Mouse (Mus musculus) gastrocnemius, postnatal 25 days (tissue): Measurements from ENCODE around the gene Majin. TPM values are rescaled to one million over a fixed set of nuclear protein-coding genes. Genes with fewer than 3 reads are reported as not detected.

Experiments used
- DNase-seq: peaks from one replicate; pipeline ENCODE4 v3.0.0; 2022
- microRNA-seq, 2 experiments: library from miRNA; unstranded; fragments of <30 nt; microRNA quantifications; one replicate each; pipeline ENCODE4 v1.2.0; 2021; ENCODE audit warnings: borderline replicate concordance in 2 of 2
- total RNA-seq, 2 experiments: library from RNA; stranded (reverse); gene quantifications; 1 replicate in 1 of 2; 2 replicates in 1 of 2; pipeline ENCODE4 v1.2.3; 2021

Majin gene
- total RNA-seq, 2 experiments from 2014 or later, result not detected

- no peak for DNase-seq
These were observed 80.0 kb downstream of the Majin start for GRCm38 (mm10) chr19:6264200-6264599.

GRCm38 (mm10) chr19:6264945-6265344 lies 80.8 kb downstream of the Majin start:
- DNase-seq, result no peak

DNA sequence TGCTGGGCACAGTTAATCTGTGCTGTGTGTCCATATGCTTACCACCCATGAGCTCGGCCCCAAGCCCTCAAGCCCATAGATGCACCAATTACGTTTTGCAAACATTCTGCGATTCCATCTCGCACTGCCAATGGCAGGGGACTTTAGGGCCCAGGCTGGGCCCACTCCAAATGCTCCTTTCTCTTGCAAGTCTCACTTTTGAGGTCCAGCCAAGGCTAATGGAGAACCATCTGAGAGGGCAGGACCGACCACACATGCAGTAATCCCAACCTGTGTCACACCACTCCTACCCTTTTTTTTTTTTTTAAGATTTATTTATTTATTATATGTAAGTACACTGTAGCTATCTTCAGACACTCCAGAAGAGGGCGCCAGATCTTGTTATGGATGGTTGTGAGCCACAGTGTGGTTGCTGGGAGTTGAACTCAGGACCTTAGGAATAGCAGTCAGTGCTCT lies 81.6 kb downstream of the Majin start:
- DNase-seq, result no peak

DNA sequence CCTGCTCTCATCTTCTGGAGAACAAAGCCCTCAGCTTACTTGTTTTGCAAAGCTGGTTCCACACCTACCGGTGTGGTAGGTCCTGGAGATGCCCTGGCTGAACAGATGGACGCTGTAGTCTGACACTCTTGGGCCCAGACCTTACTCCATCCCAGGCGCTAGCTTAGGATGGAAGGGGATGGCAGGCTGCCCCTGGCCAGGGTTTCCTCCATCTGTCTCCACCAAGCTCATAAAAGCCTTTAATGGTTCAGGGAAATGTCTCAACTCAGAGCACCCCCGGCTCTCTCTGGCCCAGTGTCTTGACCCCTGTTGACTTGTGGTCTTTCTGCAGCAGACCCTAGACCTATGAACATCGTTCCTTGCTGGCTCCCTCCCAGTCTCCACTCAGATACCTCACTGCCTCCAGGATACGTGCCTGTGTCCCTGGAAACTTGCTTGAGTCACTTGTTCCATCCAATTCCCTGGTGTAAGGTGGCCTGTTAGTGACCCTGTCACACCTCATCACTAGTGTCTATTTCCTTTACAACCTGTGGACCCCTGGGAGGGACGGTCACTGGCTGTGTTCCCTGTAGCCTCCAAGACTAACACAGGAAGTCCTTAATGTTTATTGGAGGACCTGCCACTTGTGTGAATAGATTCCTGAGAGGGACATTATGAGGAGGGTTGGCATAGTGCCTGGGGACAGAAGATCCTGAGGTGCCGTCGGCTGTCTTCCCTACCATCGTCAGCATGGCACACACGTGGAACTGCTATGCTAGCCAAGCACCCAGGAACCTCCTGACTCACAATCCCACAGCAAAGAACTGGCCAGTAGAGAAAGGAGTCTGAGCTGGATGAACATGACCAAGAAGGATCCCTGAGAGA lies 83.3 kb downstream of the Majin start:
- DNase-seq, result peak; percentile 38

DNA sequence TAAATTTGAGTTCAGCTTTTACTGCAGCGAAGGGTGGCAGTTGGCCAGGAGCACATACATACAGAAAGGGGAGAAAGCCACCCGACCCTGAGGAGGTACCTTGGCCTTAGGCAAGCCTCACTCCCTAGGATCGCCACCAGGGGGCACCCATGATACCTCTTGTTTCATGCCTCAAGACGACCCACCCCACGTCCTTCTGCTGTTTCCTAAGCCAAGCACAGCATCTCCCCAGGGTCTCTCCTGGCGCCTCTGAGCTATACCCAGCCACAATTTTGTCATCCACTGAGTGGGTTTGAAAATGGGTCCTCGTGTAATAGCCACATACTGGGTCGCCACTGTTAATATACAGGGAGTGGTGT lies 84.0 kb downstream of the Majin start:
- DNase-seq, result peak; percentile 75

- DNase-seq, result no peak
These were observed 84.5 kb downstream of the Majin start for GRCm38 (mm10) chr19:6268670-6269132.

- DNase-seq, result no peak
These were observed 85.7 kb downstream of the Majin start for GRCm38 (mm10) chr19:6269798-6270475.

DNA sequence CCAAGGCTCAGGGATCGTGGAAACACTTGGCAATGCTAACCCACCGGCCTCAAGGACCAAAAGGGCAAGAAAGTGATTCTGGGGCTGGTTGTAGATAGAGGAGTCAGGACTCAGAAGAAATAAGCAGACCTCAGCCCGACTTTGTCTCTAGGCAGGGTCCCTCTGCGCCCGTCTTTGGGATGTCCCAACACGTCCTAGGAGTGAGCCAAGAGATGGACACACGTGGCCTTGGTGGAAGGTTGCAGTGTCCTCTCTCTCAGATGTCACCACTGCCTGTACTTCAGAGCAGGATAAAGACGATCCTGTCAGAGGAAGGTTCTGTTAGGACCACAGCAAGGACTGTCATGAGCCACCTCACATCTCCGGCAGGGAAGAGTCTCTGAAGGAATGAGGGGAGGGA lies 86.5 kb downstream of the Majin start:
- no peak for DNase-seq

DNA sequence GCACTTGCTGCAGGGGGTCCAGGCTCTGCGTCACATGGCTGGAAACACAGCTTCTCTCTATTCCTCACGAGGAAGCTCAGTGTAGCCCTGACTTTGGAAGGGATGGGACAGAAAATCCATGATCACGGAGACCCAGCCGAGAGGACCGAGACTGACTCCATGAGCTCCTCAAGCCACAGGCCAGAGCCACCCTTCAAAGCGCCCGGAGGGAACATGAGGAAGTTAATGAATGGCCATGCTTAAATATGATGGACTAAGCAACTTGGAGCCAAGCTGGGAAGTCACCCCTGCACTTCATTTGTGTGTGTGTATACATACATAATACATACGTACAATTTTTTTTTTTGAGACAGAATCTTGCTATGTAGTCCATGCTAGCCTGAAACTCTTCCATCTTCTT lies 87.0 kb downstream of the Majin start:
- no peak for DNase-seq

GRCm38 (mm10) chr19:6272053-6272452 lies 87.9 kb downstream of the Majin start:
- no peak for DNase-seq

DNA sequence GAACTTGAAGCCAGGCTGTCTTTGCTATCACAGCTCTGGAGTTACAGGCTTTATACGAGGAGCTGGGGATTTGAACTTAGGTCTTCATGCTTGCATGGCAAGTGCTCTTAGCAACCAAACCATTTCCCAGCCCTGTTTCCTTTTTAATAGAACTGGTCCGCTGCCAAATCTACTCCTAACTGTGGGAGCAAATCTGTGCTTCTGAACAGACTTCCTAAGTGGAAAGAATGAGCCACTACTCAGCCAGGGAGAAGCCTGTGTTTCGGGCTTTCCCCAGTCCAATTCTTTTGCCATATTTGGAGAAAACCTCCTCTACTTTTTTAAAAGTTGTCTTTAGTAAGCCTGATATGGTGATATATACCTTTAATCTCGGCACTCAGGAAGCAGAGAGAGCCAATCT lies 88.5 kb downstream of the Majin start:
- no peak for DNase-seq

- no peak for DNase-seq
These were observed 89.4 kb downstream of the Majin start for GRCm38 (mm10) chr19:6273592-6273991.

Small RNA genes lying within 50 kb of the gene (microRNA-seq; reads per million reads assigned to microRNA genes)
- 35.4 to 52.1 reads per million in 2 experiments for gene Mir192
- gene Mir194-2, result 23.6 to 47.6 reads per million in 2 experiments

Other genes with a start within 250 kb of the Majin start
- gene Pola2, start 220.2 kb upstream of the Majin start, total RNA-seq, result 10 to 100 TPM in 1 of 2 experiments, 1 to 10 TPM in 1; 9.2 to 10.8 TPM
- gene Slc22a20, start 198.2 kb upstream of the Majin start, total RNA-seq, result not detected
- gene Capn1, start 168.5 kb upstream of the Majin start, total RNA-seq, result 10 to 100 TPM; 76.8 to 81.5 TPM
- 10 to 100 TPM; 15.2 to 16.2 TPM for gene Syvn1, start 137.8 kb upstream of the Majin start, total RNA-seq
- gene Mrpl49, start 126.6 kb upstream of the Majin start, total RNA-seq, result 10 to 100 TPM; 27.2 to 29.2 TPM
- 100 to 1,000 TPM; 317 to 352 TPM for gene Fau, start 126.5 kb upstream of the Majin start, total RNA-seq
- gene Znhit2, start 123.2 kb upstream of the Majin start, total RNA-seq, result 1 to 10 TPM; 6.8 to 7.7 TPM
- gene Tm7sf2, start 116.0 kb upstream of the Majin start, total RNA-seq, result 1 to 10 TPM; 4.2 to 6.9 TPM
- gene Vps51, start 107.2 kb upstream of the Majin start, total RNA-seq, result 10 to 100 TPM; 18.0 to 19.1 TPM
- gene Tmem262, start 104.4 kb upstream of the Majin start, total RNA-seq, result not detected
- gene Gm28374, start 102.1 kb upstream of the Majin start, total RNA-seq, result not detected
- gene Zfpl1, start 99.4 kb upstream of the Majin start, total RNA-seq, result 10 to 100 TPM; 10.6 to 10.7 TPM
- gene Cdca5, start 99.4 kb upstream of the Majin start, total RNA-seq, result under 1 TPM; 0.23 to 0.67 TPM
- gene AC131692.1, start 90.0 kb upstream of the Majin start, total RNA-seq, result not detected
- not detected for gene Naaladl1, start 78.6 kb upstream of the Majin start, total RNA-seq
- gene Sac3d1, start 65.7 kb upstream of the Majin start, total RNA-seq, result 10 to 100 TPM in 1 of 2 experiments, 1 to 10 TPM in 1; 8.8 to 10.3 TPM
- gene Snx15, start 56.1 kb upstream of the Majin start, total RNA-seq, result 10 to 100 TPM in 1 of 2 experiments, 1 to 10 TPM in 1; 8.7 to 12.4 TPM
- gene Batf2, start 43.4 kb upstream of the Majin start, total RNA-seq, result under 1 TPM; 0.19 to 0.72 TPM
- gene Arl2, start 42.8 kb upstream of the Majin start, total RNA-seq, result 10 to 100 TPM; 53.8 to 59.2 TPM
- gene Gpha2, start 42.0 kb downstream of the Majin start, total RNA-seq, result not detected
- gene Ppp2r5b, start 51.5 kb downstream of the Majin start, total RNA-seq, result 10 to 100 TPM; 28.8 to 32.5 TPM
- 10 to 100 TPM; 15.3 to 16.7 TPM for gene Atg2a, start 57.3 kb downstream of the Majin start, total RNA-seq
- gene Ehd1, start 92.3 kb downstream of the Majin start, total RNA-seq, result 10 to 100 TPM; 33.1 to 34.3 TPM
- gene Cdc42bpg, start 122.1 kb downstream of the Majin start, total RNA-seq, result 1 to 10 TPM; 4.0 to 5.1 TPM
- gene Men1, start 150.6 kb downstream of the Majin start, total RNA-seq, result 1 to 10 TPM; 5.0 to 7.0 TPM
- 10 to 100 TPM in 1 of 2 experiments, 1 to 10 TPM in 1; 9.2 to 14.6 TPM for gene Map4k2, start 156.7 kb downstream of the Majin start, total RNA-seq
- gene Sf1, start 179.3 kb downstream of the Majin start, total RNA-seq, result 10 to 100 TPM; 65.5 to 75.2 TPM
- 1,000 to 10,000 TPM; 5,552 to 6,904 TPM for gene Pygm, start 200.0 kb downstream of the Majin start, total RNA-seq
- 10 to 100 TPM; 16.2 to 16.4 TPM for gene Rasgrp2, start 215.0 kb downstream of the Majin start, total RNA-seq
- gene Nrxn2, start 234.3 kb downstream of the Majin start, total RNA-seq, result 1 to 10 TPM in 1 of 2 experiments, under 1 TPM in 1; 0.91 to 1.4 TPM